Mouse (Mus musculus) kidney, embryonic 15.5 days (tissue): Measurements from ENCODE around the gene Odf3l2. TPM values are rescaled to one million over a fixed set of nuclear protein-coding genes. Genes with fewer than 3 reads are reported as not detected.

Source experiments
- ATAC-seq: fragments of 200-750 bp; cut with Nextera tagmentation; replicated peaks from 2 replicates; pipeline ENCODE4 v1.8.0; 2017; ENCODE audit warnings: moderate TSS enrichment; ENCODE audit not compliant: low FRiP score
- H3K27ac ChIP-seq: fragments of 300-500 bp; sonication (generic); 2 replicates; pipeline ENCODE4 v1.5.1; 2015; ENCODE audit warnings: mild to moderate bottlenecking, inconsistent platforms
- H3K27me3 ChIP-seq: fragments of 300-500 bp; sonication (generic); 2 replicates; pipeline ENCODE4 v1.6.1; 2015; ENCODE audit warnings: inconsistent platforms
- H3K36me3 ChIP-seq: fragments of 300-500 bp; sonication (generic); 2 replicates; pipeline ENCODE4 v1.6.1; 2015; ENCODE audit warnings: inconsistent platforms
- H3K4me1 ChIP-seq: fragments of 300-500 bp; sonication (generic); 2 replicates; pipeline ENCODE4 v1.6.1; 2015; ENCODE audit warnings: inconsistent platforms
- H3K4me2 ChIP-seq: fragments of 300-500 bp; sonication (generic); 2 replicates; pipeline ENCODE4 v1.6.1; 2015; ENCODE audit warnings: moderate library complexity, mild to moderate bottlenecking, inconsistent platforms
- H3K4me3 ChIP-seq: fragments of 300-500 bp; sonication (generic); replicated peaks from 2 replicates; pipeline ENCODE4 v1.5.1; 2015; ENCODE audit warnings: mild to moderate bottlenecking, inconsistent platforms
- H3K9ac ChIP-seq: fragments of 300-500 bp; sonication (generic); 2 replicates; pipeline ENCODE4 v1.6.1; 2015; ENCODE audit warnings: mild to moderate bottlenecking, inconsistent platforms
- H3K9me3 ChIP-seq: fragments of 300-500 bp; sonication (generic); replicated peaks from 2 replicates; pipeline ENCODE4 v1.6.1; 2016; ENCODE audit warnings: inconsistent platforms
- WGBS: fragments of 180-500 bp; shearing (Covaris S2); methylation state at CpG from one replicate; pipeline ENCODE4 v1.1.7; 2015; ENCODE audit warnings: mixed read lengths; 5-methylcytosine and 5-hydroxymethylcytosine counted together
- polyA plus RNA-seq: library from polyadenylated mRNA; unstranded; fragments of >200 nt; fragmentation: Nextera tagmentation; extraction: Ambion mirVana; gene quantifications from 2 replicates; pipeline ENCODE4 v1.2.1, GENCODE M21; 2015

The Odf3l2 gene
- polyA plus RNA-seq, 1 experiment from 2014 or later: not detected

- H3K4me3 ChIP-seq: no peak overlapping the region
- H3K4me2 ChIP-seq: no peak overlapping the region
- H3K27ac ChIP-seq: no peak overlapping the region
- H3K9ac ChIP-seq: no peak overlapping the region
- no peak for ATAC-seq
- H3K27me3 ChIP-seq: peaks cover 20% of the 10 kb centered on the region
- WGBS: 53% methylated on average over 6 of the region's 6 CpGs
- no peaks in the 10 kb centered on the region for H3K36me3 ChIP-seq
- H3K9me3 ChIP-seq: no peaks in the 10 kb centered on the region
- no peaks in the 10 kb centered on the region for H3K4me1 ChIP-seq
These were observed 51.4 kb downstream of the Odf3l2 start for GRCm38 (mm10) chr10:79594111-79594510.

- H3K36me3 ChIP-seq: no peaks in the 10 kb centered on the region
- no peak overlapping the region for H3K4me3 ChIP-seq
- 100% methylated on average over 1 of the region's 1 CpGs for WGBS
- no peak overlapping the region for H3K9ac ChIP-seq
- ATAC-seq: no peak
- H3K4me1 ChIP-seq: no peaks in the 10 kb centered on the region
- H3K27ac ChIP-seq: no peak overlapping the region
- no peak overlapping the region for H3K4me2 ChIP-seq
- H3K9me3 ChIP-seq: no peaks in the 10 kb centered on the region
- peaks cover 15% of the 10 kb centered on the region for H3K27me3 ChIP-seq
These were observed 54.8 kb downstream of the Odf3l2 start for GRCm38 (mm10) chr10:79590702-79591101.

Other genes starting within 250 kb of the Odf3l2 start
- not detected in 2 replicates for gene Vmn2r83, start 177.0 kb downstream of the Odf3l2 start, polyA plus RNA-seq
- 42.0 and 45.7 TPM in 2 replicates for gene Plpp2, start 111.9 kb downstream of the Odf3l2 start, polyA plus RNA-seq
- 48.6 and 53.6 TPM in 2 replicates for gene Mier2, start 90.5 kb downstream of the Odf3l2 start, polyA plus RNA-seq
- gene Theg, start 58.4 kb downstream of the Odf3l2 start, polyA plus RNA-seq: not detected in 2 replicates
- 0.05 TPM in 1 of 2 replicates, not detected in the other for gene C2cd4c, start 31.7 kb downstream of the Odf3l2 start, polyA plus RNA-seq
- 10.4 and 12.2 TPM in 2 replicates for gene Shc2, start 7.8 kb downstream of the Odf3l2 start, polyA plus RNA-seq
- gene Madcam1, start 18.8 kb upstream of the Odf3l2 start, polyA plus RNA-seq: 2.7 and 2.8 TPM in 2 replicates
- gene Tpgs1, start 23.6 kb upstream of the Odf3l2 start, polyA plus RNA-seq: 71.2 and 81.4 TPM in 2 replicates
- 88.4 and 100 TPM in 2 replicates for gene Cdc34, start 36.5 kb upstream of the Odf3l2 start, polyA plus RNA-seq
- 0.50 and 0.95 TPM in 2 replicates for gene Gzmm, start 43.3 kb upstream of the Odf3l2 start, polyA plus RNA-seq
- 913 and 925 TPM in 2 replicates for gene Bsg, start 58.8 kb upstream of the Odf3l2 start, polyA plus RNA-seq
- gene Hcn2, start 70.9 kb upstream of the Odf3l2 start, polyA plus RNA-seq: 0.05 and 0.19 TPM in 2 replicates
- gene Polrmt, start 100.8 kb upstream of the Odf3l2 start, polyA plus RNA-seq: 43.7 and 54.4 TPM in 2 replicates
- gene Fgf22, start 109.3 kb upstream of the Odf3l2 start, polyA plus RNA-seq: 0.12 and 0.14 TPM in 2 replicates
- 88.5 and 102 TPM in 2 replicates for gene Rnf126, start 121.2 kb upstream of the Odf3l2 start, polyA plus RNA-seq
- 15.3 and 15.6 TPM in 2 replicates for gene Fstl3, start 131.5 kb upstream of the Odf3l2 start, polyA plus RNA-seq
- 0.29 TPM in 1 of 2 replicates, not detected in the other for gene Prss57, start 145.2 kb upstream of the Odf3l2 start, polyA plus RNA-seq
- gene Palm, start 147.8 kb upstream of the Odf3l2 start, polyA plus RNA-seq: 144 and 158 TPM in 2 replicates
- gene Misp, start 175.3 kb upstream of the Odf3l2 start, polyA plus RNA-seq: 14.9 and 15.2 TPM in 2 replicates
- gene Ptbp1, start 208.7 kb upstream of the Odf3l2 start, polyA plus RNA-seq: 398 and 438 TPM in 2 replicates
- 7.4 and 8.3 TPM in 2 replicates for gene Prtn3, start 228.7 kb upstream of the Odf3l2 start, polyA plus RNA-seq
- 62.1 and 74.5 TPM in 2 replicates for gene Plppr3, start 228.9 kb upstream of the Odf3l2 start, polyA plus RNA-seq
- gene Elane, start 240.5 kb upstream of the Odf3l2 start, polyA plus RNA-seq: 2.6 and 3.4 TPM in 2 replicates
- not detected in 2 replicates for gene Cfd, start 245.1 kb upstream of the Odf3l2 start, polyA plus RNA-seq